Mouse (Mus musculus) spleen, adult 12 weeks (tissue): ENCODE measurements around the gene Ccdc149.

Source experiments
- DNase-seq: peaks from one replicate; pipeline ENCODE4 v3.0.0; 2022; ENCODE audit warnings: low spot score

The Ccdc149 gene

DNA sequence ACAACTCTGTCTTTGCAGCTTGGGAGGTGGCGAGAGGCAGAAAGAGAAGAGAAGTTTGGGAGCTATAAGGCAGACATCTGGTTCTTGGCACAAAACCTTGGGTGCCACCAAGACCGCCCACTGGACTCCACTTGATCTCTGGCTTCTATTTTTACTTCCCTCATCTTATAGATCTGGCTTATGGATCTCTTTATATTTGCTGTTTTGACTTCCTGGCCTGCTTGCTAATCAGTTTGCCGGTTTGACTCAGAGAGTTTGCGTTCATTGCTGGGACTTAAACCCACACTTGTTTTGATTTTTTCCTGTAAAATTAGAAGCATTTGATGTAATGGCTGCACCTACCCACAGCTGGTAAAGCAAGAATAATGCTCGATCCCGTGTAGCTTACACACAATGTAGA is 100.4 kb downstream of the Ccdc149 start:
- DNase-seq, result no peak

DNA sequence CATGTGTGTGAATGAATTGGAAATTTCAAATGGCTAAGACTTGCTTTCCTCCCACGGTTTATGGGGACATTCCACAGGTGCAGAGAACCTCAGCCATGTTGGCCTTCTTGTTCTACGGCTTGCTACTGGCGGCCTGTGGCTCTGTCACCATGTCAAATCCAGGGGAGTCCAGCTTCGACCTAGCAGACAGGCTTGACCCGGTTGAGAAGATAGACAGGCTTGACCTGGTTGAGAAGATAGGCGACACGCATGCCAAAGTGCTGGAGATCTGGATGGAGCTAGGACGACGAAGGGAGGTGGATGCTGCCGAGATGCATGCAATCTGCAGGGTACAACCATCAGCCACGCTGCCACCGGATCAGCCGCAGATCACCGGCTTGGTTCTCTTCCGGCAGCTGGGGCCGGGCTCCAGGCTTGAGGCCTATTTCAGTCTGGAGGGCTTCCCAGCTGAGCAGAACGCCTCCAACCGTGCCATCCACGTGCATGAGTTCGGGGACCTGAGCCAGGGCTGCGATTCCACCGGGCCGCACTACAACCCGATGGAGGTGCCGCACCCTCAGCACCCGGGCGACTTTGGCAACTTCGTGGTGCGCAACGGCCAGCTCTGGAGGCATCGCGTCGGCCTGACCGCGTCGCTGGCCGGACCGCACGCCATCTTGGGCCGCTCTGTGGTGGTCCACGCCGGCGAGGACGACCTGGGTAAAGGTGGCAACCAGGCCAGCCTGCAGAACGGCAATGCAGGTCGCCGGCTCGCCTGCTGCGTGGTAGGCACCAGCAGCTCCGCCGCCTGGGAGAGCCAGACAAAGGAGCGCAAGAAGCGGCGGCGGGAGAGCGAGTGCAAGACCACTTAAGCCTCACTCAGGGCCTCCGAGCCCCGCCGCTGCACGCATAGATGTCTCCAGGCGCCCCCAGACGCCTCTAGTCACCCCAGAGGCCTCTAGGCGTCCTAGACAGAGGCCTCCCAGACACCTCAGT is 103.2 kb downstream of the Ccdc149 start:
- no peak for DNase-seq

DNA sequence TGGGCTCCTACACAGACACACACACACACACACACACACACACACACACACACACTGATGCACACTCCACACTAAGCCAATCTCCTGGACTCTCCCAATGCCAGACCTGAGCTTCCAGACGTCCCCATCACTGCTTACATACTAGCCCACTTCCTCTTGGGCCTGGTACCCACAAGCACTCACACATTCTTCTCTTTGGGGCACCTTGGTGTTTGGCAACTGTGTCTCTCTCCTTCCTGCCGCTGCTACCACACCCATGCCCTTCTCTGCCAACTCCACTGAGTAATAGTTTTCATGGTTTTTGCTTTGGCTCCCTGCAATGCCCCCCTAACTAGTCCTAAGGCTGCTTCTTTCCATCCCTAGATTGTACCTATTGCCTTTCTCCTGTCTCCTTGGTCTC is 104.7 kb downstream of the Ccdc149 start:
- DNase-seq, result no peak

DNA sequence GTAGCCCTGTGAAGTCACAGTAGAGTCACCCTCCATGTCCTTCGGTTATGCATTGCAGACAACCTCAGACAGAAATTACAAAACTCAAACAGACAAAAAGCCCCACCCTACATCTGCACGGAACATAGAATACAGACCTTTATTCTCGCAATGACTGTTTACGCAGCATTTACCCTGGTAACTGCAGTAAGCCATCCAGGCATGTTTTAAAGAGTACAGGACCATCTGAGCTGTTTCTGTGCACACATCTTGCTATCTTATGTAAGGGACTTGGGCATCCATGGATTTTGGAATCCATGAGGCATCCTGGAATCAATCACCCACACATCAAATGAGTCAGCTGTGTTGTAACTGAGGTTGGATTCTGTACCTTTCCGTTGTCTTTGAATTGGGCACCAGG is 105.4 kb downstream of the Ccdc149 start:
- DNase-seq, result no peak

DNA sequence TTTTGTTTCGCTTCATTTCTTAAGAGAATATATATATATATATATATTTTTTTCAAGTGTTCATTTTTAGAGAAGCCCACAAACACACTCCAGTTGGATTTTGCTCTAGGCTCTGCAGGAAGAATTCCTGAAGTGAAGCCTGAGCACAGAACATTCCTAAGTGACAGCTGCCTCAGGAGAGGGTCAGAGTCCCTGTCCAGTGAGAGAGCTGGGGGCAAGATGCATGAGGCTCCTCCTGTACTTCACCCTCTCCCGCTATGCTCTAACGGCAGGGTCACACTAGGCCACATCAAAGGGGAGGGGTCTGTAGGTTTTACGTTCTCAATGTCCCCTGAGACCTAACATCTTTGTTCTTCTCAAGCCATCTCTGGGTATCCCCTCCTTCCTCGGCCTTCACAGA is 106.8 kb downstream of the Ccdc149 start:
- no peak for DNase-seq

DNA sequence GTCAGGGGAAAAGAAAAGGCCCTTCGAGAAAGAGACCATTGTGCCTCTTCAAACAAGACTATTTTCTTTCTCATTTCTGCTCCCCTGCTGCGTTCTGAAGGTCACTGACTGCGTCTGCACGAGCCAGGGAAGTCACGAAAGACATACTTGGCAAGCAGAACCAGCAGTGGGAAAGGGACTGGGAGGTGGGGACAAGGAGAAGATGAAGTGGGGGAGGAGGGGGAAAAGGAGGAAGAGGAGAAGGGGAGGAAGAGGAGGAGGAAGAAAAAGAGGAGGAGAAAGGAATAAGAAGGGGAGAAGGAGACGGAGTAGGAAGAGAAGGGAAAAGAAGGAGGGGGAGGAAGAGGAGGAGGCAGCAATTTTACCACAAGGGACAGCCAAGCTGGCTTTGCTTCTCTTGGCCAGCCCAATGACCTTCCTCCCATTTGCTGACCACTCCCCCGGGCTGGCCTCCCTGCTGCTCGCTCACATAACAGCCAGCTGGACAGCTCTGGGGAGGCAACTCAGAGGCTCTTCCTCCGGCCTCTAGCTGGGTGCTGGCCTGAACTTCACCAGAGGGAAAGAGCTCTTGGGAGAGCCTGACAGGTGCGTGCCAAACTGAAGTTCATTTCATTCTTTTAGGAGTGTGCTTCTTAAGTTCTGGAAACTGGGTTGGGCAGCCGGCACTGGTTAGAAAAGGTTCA is 107.7 kb downstream of the Ccdc149 start, which contains the start of gene Sod3:
Gene Sod3, plus strand, starts transcription at position 324 of the 683 bp plus-strand sequence.
- DNase-seq, result no peak

DNA sequence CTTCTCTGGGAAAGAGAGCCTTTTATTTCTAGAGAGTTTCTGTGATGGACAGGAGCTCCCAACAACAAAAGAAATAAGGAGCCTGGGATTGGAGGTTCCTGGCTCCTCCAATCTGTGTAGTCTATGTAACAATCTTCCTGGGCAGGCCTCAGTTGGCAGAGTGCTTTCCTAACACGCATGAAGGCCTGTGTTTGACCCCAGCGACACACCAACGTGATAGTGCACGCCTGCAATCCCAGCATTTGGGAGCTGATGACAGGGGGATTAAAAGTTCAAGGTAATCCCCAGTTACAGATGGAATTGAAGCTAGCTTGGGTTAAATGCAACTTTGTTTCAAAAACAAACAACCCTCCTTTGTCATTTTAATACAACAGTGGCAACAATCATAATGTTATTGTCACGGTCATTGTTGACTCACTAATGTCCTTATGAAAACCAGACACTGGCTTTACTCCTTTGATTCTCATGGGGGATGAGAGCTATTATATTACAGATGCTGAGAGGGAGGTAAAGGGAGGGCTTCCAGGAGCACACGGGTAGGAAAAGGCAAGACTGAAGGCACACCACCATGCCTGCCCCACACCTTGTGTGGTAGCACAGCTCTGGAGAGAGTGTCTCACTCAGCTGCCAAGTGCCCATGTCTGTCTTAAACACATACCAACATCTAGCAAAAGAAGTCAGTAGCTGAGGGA is 108.4 kb downstream of the Ccdc149 start:
- DNase-seq, result no peak

DNA sequence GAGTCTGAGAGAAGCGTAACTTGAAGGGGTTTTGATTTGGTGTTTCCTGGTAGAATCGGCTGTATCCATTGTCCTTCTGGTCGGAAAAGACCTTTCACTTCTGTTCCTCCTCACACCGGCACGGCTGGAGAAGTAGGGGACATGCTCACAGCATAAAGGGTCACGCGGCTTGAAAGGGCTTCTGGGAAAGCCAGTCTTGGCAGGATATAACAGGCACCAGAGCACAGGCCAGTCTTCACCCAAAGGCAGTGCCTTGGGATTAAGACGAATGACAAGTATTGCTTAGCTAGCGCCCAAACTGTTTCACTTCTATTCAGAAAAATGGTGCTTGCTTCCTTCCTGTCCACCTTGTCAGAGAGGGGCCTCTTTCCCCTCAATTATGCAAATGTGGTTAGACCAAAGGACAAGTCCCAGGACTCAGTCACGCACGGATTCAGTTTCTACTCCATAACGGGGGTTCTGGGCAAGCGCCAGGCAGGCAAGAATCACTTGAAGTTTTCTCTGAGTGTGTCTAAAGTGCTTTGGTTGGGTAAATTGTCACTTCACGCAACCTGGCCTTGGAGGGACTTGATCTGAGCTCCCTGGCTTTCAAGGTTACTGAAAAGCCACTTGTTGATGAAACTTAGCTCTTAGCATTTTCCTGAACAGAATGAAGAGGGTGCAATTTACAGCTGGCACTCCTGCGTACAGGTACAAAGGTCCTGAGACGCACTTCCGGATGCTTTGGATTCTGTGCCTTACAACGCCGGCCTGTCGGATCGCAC is 110.9 kb downstream of the Ccdc149 start:
- no peak for DNase-seq

DNA sequence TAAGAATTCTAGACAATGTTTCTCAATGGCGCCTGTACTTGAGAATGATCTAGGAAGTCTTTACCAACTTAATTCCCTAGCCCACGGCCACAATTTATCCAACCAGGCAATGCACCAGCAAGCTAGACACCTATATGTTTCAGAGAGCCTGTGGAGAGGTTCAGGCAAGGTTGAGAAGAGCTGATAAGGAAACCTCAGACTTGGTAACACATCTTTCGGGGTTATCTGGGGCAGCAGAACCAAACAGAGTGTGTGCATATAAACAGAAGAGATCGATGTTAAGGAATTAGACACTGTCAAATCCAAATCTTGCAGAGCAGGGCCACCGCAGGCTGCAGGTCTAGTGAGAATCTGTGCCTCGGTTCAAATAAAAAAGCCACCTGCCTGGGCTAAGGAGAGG is 113.2 kb downstream of the Ccdc149 start:
- DNase-seq, result no peak

DNA sequence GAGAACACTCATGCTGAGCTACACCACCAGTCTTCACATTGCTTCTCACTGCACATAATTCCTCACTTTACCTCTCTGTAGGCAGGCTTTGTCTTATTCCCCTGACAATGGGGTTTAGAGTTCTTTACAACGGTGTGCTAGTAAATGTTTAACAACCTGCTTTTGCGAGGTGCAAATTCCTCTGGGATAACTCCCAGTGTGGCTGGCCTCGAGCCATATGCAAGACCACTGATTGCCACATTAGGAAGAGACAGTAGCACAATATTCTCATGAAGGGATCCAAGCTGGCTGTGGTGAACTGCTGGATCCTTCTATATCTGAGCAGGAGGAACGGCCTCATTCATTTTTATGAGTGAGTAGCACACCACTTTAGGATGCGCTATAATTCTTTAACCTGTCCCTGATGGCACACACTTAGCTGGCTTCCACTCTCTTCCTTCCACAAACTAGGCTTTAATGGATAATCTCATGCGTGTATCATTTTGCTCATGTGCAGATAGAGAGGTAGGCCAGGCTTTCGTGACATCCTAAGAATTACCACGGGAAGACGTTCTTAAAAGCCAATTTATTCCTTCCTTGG is 114.1 kb downstream of the Ccdc149 start:
- no peak for DNase-seq

DNA sequence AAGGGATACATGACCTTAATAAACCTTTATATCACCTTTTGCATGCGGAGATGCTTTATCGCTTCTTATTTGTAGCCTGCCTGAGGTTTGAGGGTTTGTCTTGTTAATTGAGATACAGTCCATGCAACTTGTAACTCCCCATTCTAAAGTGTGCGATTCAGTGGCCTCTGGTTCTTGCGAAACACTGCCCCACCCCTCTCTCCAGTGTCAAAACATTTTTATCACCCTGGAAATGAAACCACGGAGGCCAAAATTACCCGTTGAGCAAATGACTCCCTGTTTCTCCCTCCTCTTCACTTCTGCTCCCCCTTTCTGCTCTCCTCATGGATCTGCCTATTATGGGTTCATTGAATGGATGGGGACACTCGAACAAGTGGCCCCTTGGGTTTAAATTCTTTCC is 115.7 kb downstream of the Ccdc149 start:
- no peak for DNase-seq

DNA sequence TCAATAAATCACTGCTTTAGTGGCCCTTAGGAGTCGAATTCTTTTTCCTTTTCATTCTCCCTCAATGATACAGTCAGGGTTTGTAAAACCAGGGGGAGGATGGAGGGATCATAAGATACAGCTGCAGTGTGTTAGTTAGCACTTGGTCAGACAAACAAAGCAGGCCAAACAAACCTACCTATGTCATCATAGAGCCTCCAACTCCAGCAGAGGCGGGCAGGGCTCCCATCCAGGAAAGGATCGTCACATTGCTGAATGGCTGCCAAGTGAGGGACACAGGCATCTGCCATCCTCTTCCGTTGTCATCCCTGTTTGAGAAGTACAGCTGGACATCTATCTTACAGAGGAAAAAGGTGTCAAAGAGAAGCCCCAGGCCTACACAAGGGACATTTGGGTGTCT is 116.9 kb downstream of the Ccdc149 start:
- DNase-seq, result no peak

DNA sequence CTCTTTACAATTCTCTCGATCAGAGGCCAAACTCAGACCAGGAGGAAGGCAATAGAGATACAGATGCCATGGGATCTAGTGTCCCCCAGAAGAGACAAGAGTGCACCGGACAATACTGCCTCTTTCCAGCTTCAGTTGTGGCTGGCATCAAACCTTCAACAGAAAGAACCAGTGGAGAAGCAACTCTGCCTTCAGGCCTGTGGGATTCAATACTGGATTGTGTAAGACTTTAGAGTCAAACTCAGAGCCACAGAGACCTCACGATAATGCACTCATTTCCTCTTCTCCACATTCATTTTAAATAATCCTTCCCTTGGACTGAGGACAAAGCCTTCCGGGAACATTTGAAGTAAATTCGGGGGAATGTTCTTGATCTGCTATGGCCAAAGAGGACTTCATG is 118.6 kb downstream of the Ccdc149 start:
- no peak for DNase-seq

DNA sequence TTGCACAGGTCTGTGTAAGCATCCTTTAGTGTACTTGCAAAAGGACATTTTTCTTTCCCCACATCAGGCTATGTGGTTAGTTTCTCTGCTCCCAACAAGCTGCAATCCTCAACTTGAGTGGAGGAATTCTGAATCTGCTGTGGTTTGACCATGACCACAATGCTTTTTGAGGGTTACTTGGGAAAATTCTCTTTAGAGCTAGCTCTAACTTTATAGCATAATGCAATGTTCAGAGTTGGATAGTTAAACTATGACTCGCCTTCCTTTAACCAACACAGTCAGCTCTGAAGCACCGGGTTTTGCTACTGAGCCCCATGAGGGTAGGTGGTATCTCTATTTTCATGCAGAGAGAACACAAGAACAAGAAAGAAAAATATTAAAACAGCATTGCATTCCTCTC is 119.8 kb downstream of the Ccdc149 start:
- no peak for DNase-seq

DNA sequence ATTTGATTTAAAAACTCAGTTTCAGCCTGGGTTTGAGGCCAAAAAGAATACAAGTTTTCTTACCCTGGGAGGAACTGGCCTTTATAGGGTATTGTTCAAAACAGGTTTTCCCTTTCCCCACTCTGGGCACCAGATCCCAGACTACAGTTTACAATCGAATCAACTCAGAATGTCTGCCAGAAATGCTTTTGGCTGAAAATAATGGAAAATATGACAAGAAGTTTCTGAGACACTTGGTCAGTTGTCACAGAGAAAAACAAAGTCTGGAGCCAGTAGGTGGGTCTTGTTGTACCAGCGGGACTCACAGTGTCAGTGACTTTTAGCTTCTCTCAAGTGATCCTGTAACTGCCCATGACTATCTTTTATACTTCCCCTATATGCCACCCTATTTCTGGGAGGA is 120.9 kb downstream of the Ccdc149 start:
- DNase-seq, result no peak

DNA sequence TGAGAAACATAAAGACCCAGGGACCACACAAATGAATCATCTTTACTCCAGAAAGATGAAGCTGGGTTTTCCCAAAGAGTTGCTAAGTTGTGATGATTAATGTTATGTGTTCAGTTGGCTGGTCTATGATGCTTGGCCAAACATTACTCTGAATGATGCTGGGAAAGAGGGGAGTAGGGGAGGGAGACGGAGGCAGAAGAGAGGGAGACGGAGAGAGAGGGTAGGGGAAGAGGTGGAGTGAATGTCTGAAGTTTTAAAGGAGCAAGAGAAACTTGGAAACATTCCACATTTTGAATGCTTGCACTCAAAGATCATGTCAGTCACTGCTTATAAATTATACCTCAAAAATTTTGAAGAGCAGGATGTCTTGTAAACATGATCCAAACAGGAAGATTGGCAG is 124.4 kb downstream of the Ccdc149 start:
- no peak for DNase-seq

DNA sequence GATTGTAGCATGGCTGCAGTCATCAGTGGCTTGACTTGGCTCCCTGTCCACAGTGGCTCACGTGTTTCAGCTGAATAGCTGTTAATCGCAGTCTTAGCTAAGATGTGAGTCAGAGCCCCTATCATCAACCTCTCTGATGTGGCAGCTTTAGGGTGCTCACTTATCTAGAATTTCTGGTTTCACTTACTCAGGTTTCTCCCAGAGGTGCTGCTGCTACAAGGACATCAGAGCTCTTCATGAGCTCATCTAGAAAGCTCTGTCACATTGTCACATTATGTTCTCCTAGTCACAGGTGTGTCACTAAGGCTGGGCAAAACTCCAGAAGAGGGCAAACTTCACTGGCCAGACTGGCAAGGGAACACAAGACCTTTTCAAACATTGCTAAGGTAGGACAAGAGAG is 132.2 kb downstream of the Ccdc149 start:
- no peak for DNase-seq

DNA sequence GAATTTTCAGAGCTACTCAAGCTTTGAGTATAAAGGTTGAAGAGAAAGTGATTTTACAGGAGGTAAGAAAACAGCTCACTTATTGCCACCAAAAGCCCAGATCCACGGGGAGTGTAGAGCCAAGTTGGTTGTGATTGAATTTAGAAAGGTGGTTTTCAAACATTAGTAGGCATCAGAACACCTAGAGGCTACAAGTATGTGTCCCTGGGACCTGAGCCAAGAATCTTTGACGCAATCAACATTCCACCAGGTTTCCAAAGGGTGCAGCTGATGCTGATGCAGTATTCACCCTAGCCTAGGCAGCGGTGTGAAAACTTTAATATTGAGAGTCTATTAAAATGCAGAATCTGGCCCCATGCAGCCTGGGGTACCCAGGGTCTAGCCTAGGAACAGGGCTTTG is 135.7 kb downstream of the Ccdc149 start:
- no peak for DNase-seq

DNA sequence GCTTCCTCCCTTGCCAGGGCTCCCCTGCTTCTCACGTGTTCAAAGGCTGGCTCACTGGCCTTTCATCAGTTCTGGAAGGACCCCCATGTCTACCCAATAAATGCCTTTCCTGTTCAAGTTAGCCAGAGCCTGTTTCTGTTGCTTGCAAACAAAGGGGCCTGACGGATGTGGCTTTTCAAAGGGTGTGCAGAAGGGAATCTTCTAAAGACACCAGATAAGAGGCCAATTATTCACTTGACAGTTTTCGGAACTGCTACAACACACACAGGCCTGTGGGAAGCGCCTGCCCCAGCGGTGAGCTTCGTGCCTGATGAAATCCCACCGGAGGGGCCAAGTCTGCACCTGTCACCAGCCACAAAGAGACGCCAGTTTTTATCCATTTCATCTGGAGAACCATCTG is 139.2 kb downstream of the Ccdc149 start:
- DNase-seq, result no peak
